Mouse (Mus musculus): ENCODE results near the gene Rapgef1. TPM values are rescaled to one million over a fixed set of nuclear protein-coding genes. Genes with fewer than 3 reads are reported as not detected.

Gene Rapgef1
- polyA plus RNA-seq, 1 experiment from 2014 or later: 19.8 TPM

- H3K9me3 ChIP-seq: no peaks in the 10 kb centered on the region
- no peak for ATAC-seq
- no peak overlapping the region for H3K4me3 ChIP-seq (replicated peaks)
- H3K27me3 ChIP-seq: no peaks in the 10 kb centered on the region
- 93% methylated on average over 6 of the region's 6 CpGs for WGBS
- H3K4me1 ChIP-seq (replicated peaks): peaks cover 14% of the 10 kb centered on the region
- no peak overlapping the region for H3K9ac ChIP-seq (replicated peaks)
- no peak overlapping the region for H3K27ac ChIP-seq
- H3K4me2 ChIP-seq (replicated peaks): no peak overlapping the region
- peaks cover 14% of the 10 kb centered on the region for H3K36me3 ChIP-seq
Measured at GRCm38 (mm10) chr2:29679710-29680584, 60.4 kb downstream of the Rapgef1 start.

DNA sequence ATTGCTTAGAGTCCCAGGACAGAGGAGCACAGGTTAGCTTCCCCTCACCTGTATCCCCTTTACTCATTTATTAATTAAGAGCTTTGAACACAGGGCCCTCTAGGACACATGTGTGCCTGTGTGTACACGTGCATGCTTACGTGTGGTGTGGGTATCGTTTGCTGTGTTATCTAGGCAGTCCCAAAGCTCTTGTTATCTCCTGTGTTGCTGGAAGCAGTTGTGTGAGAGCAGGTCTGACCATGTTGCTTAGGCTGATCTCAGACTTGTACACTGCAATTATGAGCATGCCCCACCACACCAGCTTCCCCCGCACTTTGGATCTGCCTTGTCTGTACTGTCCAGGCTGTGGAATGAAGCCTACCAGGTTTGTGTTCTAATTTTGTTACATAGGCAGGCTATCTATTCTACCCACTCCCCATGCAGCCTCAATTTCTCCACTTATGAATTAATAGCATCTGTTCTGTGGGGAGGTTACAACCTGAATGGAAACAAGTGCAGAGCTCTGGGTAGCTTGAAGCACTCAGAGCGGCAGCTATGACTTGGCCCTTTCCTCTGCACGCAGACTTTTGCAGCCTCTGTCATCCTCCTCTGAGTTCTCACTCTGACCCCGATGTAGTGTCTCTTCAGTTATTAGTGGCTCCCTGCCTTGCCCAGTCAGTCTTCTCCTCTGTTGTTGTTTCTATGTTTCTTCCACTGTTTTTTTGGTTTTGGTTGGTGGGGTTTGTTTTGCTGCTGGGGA, 63.9 kb downstream of the Rapgef1 start:
- Histone ChIP-seq H3K4me3 (replicated peaks) (no peak overlapping the region), H3K27ac (no peak overlapping the region), H3K9me3 (no peaks in the 10 kb centered on the region), H3K4me2 (replicated peaks) (no peak overlapping the region), H3K4me1 (replicated peaks) (0 out of 2 replicates have a peak, but pooled peaks cover 8% of the 10 kb centered on the region), H3K27me3 (no peaks in the 10 kb centered on the region), H3K36me3 (peaks cover 27% of the 10 kb centered on the region), H3K9ac (replicated peaks) (no peak overlapping the region)
- 90% methylated on average over 7 of the region's 7 CpGs for WGBS
- ATAC-seq: no peak

DNA sequence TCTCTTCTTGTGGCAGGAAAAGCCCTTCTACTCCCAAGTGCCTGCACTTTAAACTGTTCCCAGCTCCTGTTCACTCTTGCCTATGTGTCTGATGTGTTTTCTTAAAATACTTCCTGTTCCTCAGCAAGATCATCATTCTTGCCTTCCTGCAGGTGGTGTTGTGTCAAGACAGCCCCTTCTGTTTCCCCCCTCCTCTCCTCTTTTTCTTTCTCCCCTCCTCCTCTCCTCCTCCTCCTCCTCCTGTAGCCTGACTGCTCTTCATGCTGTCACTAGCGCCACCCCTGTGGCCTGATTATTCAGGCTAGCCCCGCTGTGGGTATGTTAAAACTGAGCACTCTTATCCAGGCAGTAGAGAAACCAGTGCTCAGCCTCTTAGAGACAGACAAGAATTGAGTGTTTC, 65.0 kb downstream of the Rapgef1 start:
- ATAC-seq: no peak
- H3K4me2 ChIP-seq (replicated peaks): no peak overlapping the region
- H3K36me3 ChIP-seq: peaks cover 29% of the 10 kb centered on the region
- H3K9me3 ChIP-seq: no peaks in the 10 kb centered on the region
- H3K9ac ChIP-seq (replicated peaks): no peak overlapping the region
- WGBS: 34% methylated on average over 2 of the region's 2 CpGs
- H3K27me3 ChIP-seq: no peaks in the 10 kb centered on the region
- 0 out of 2 replicates have a peak, but pooled peaks cover 8% of the 10 kb centered on the region for H3K4me1 ChIP-seq (replicated peaks)
- H3K4me3 ChIP-seq (replicated peaks): no peak overlapping the region
- no peak overlapping the region for H3K27ac ChIP-seq

- Histone ChIP-seq H3K4me2 (replicated peaks) (no peak overlapping the region), H3K27ac (no peak overlapping the region), H3K4me1 (replicated peaks) (0 out of 2 replicates have a peak, but pooled peaks cover 7% of the 10 kb centered on the region), H3K9me3 (no peaks in the 10 kb centered on the region), H3K36me3 (peaks cover 69% of the 10 kb centered on the region), H3K4me3 (replicated peaks) (no peak overlapping the region), H3K9ac (replicated peaks) (no peak overlapping the region), H3K27me3 (no peaks in the 10 kb centered on the region)
- 95% methylated on average over 7 of the region's 7 CpGs for WGBS
- ATAC-seq: no peak
Measured at GRCm38 (mm10) chr2:29689014-29689413, 69.5 kb downstream of the Rapgef1 start.

GRCm38 (mm10) chr2:29689495-29689894, 70.0 kb downstream of the Rapgef1 start:
- Histone ChIP-seq H3K27me3 (no peaks in the 10 kb centered on the region), H3K36me3 (peaks cover 72% of the 10 kb centered on the region), H3K27ac (no peak overlapping the region), H3K4me2 (replicated peaks) (no peak overlapping the region), H3K4me3 (replicated peaks) (no peak overlapping the region), H3K9me3 (no peaks in the 10 kb centered on the region), H3K4me1 (replicated peaks) (0 out of 2 replicates have a peak, but pooled peaks cover 2% of the 10 kb centered on the region), H3K9ac (replicated peaks) (no peak overlapping the region)
- ATAC-seq: no peak
- 92% methylated on average over 2 of the region's 2 CpGs for WGBS

GRCm38 (mm10) chr2:29691068-29691467, 71.5 kb downstream of the Rapgef1 start:
- ATAC-seq: no peak
- no peaks in the 10 kb centered on the region for H3K9me3 ChIP-seq
- no peak overlapping the region for H3K9ac ChIP-seq (replicated peaks)
- no peak overlapping the region for H3K4me3 ChIP-seq (replicated peaks)
- no peak overlapping the region for H3K27ac ChIP-seq
- H3K4me1 ChIP-seq (replicated peaks): no peaks in the 10 kb centered on the region
- H3K36me3 ChIP-seq: peaks cover 73% of the 10 kb centered on the region
- no peaks in the 10 kb centered on the region for H3K27me3 ChIP-seq
- H3K4me2 ChIP-seq (replicated peaks): no peak overlapping the region
- 93% methylated on average over 5 of the region's 5 CpGs for WGBS

DNA sequence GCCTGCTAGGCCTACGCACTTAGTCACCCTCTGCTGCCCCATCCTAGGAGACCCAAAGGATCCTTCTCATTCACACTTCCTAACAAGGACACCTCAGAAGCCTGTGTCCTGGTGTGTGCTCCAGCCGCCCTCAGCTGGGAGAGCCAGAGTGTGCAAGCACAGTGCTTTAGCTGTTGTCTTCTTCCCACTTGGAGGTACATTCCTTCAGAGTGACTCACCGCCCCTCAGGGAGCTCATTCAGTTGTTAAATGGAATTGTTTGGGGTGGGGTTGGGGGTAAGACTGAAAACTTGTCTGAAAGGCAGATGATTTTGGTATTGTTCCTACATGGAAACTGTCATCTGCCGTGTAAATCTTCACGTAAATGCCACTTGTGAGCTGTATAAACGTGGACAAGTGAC, 72.0 kb downstream of the Rapgef1 start:
- no peak for ATAC-seq
- Histone ChIP-seq H3K27me3 (no peaks in the 10 kb centered on the region), H3K9ac (replicated peaks) (no peak overlapping the region), H3K9me3 (no peaks in the 10 kb centered on the region), H3K4me2 (replicated peaks) (no peak overlapping the region), H3K4me3 (replicated peaks) (no peak overlapping the region), H3K36me3 (peaks cover 73% of the 10 kb centered on the region), H3K4me1 (replicated peaks) (no peaks in the 10 kb centered on the region), H3K27ac (no peak overlapping the region)
- 81% methylated on average over 6 of the region's 6 CpGs for WGBS

- no peaks in the 10 kb centered on the region for H3K4me1 ChIP-seq (replicated peaks)
- no peaks in the 10 kb centered on the region for H3K27me3 ChIP-seq
- no peak overlapping the region for H3K9ac ChIP-seq (replicated peaks)
- H3K27ac ChIP-seq: no peak overlapping the region
- H3K4me3 ChIP-seq (replicated peaks): no peak overlapping the region
- no peak overlapping the region for H3K4me2 ChIP-seq (replicated peaks)
- H3K9me3 ChIP-seq: no peaks in the 10 kb centered on the region
- ATAC-seq: no peak
- peaks cover 69% of the 10 kb centered on the region for H3K36me3 ChIP-seq
- 93% methylated on average over 2 of the region's 2 CpGs for WGBS
Measured at GRCm38 (mm10) chr2:29692192-29692591, 72.7 kb downstream of the Rapgef1 start.

DNA sequence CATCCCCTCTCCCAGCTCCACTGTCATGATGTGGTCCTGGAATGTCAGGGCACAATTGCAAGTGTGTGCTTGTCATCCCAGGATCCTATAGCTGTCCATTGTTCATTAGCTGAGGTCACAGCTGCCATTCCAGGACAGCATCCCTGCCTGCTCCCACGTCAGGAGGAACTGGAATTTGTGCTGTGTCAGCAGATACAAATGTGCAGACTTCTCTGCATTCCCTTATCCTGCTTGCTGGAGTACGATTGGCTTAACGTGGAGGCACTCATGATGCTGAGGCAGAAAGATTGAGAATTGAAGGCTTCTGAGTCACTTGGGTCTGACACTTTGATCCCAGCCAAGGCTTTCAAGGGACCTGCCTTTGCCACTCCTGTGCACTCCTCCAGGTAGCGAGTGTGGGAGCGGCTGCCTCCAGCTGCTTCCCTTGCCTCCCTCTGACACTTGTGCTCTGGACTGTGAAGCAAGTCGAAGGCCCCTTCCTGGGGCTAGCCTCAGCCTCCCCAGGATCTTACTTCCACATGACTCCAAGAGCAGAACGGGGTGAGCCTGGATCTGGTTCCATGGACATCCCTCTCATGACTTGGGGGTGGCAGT, 76.8 kb downstream of the Rapgef1 start:
- no peak overlapping the region for H3K4me3 ChIP-seq (replicated peaks)
- no peaks in the 10 kb centered on the region for H3K27me3 ChIP-seq
- no peaks in the 10 kb centered on the region for H3K9me3 ChIP-seq
- no peak overlapping the region for H3K4me2 ChIP-seq (replicated peaks)
- no peak for ATAC-seq
- H3K9ac ChIP-seq (replicated peaks): no peak overlapping the region
- H3K27ac ChIP-seq: no peak overlapping the region
- 81% methylated on average over 7 of the region's 7 CpGs for WGBS
- no peaks in the 10 kb centered on the region for H3K4me1 ChIP-seq (replicated peaks)
- H3K36me3 ChIP-seq: peaks cover 68% of the 10 kb centered on the region

DNA sequence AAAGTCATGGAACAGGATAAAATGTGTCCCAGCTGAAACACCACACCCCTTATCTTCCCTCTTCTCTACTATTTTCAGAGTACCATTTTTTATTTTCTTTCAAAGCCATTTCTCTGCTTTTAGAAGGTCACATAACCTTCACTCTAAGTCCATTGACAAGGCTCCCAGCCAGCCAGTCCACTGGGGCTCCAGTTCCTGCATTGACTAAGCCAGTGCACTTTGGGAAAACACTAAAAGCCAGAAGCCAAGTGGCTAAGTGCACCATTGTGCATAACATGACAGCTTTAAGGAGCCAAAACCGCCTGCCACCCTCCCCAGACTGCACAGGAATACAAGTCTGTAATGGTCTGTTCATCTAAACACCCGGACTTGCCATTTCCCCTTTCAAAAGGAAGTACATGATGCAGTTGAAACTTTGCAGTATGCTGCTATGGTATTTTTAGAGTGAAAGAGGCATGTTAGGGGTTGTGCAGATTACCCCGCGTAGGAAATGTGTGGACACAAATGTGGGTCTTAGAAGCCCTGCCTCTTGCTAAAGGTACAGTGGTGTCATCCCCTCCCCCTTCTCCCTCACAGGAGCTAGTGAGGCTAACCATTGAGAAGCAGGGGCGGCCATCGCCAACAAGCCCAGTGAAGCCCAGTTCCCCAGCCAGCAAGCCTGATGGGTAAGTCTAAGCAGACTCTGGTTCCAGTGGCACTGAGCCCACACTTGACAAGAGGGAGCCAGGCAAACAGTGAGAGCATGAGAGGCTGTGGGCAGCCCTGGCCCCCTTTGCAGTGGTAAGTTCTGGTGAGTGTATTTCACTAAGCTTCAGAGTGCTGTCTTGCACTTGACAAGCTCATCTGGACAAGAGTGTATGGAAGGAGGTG, 79.1 kb downstream of the Rapgef1 start:
- no peak overlapping the region for H3K27ac ChIP-seq
- no peaks in the 10 kb centered on the region for H3K4me1 ChIP-seq (replicated peaks)
- H3K9ac ChIP-seq (replicated peaks): no peak overlapping the region
- H3K27me3 ChIP-seq: no peaks in the 10 kb centered on the region
- H3K4me3 ChIP-seq (replicated peaks): no peak overlapping the region
- no peak overlapping the region for H3K4me2 ChIP-seq (replicated peaks)
- WGBS: 94% methylated on average over 6 of the region's 6 CpGs
- peaks cover 67% of the 10 kb centered on the region for H3K36me3 ChIP-seq
- ATAC-seq: no peak
- no peaks in the 10 kb centered on the region for H3K9me3 ChIP-seq

- no peaks in the 10 kb centered on the region for H3K4me1 ChIP-seq (replicated peaks)
- H3K9me3 ChIP-seq: no peaks in the 10 kb centered on the region
- no peak overlapping the region for H3K27ac ChIP-seq
- H3K36me3 ChIP-seq: peaks cover 81% of the 10 kb centered on the region
- H3K4me2 ChIP-seq (replicated peaks): no peak overlapping the region
- ATAC-seq: no peak
- H3K9ac ChIP-seq (replicated peaks): no peak overlapping the region
- H3K27me3 ChIP-seq: no peaks in the 10 kb centered on the region
- H3K4me3 ChIP-seq (replicated peaks): no peak overlapping the region
Measured at GRCm38 (mm10) chr2:29700898-29701297, 81.4 kb downstream of the Rapgef1 start.
